Mouse (Mus musculus): Measurements from ENCODE around the gene Hectd4.
A peak's percentile ranks its signal among the peaks of the same experiment; 100 is the strongest.

Gene Hectd4

GRCm38 (mm10) chr5:121232789-121233188 lies 12.8 kb downstream of the Hectd4 start:
- no peak for DNase-seq (ENCODE audit: low read depth, low spot score)

GRCm38 (mm10) chr5:121233726-121234125 lies 13.7 kb downstream of the Hectd4 start:
- no peak for DNase-seq (ENCODE audit: low read depth, low spot score)

- DNase-seq (ENCODE audit: low read depth, low spot score): peak; percentile 71
These were observed 16.2 kb downstream of the Hectd4 start for GRCm38 (mm10) chr5:121236171-121236570.

GRCm38 (mm10) chr5:121238208-121238607 lies 18.2 kb downstream of the Hectd4 start:
- no peak for DNase-seq (ENCODE audit: low read depth, low spot score)

- DNase-seq (ENCODE audit: low read depth, low spot score): no peak
These were observed 19.8 kb downstream of the Hectd4 start for GRCm38 (mm10) chr5:121239846-121240245.

- DNase-seq (ENCODE audit: low read depth, low spot score): no peak
These were observed 21.2 kb downstream of the Hectd4 start for GRCm38 (mm10) chr5:121241182-121241581.

- no peak for DNase-seq (ENCODE audit: low read depth, low spot score)
These were observed 22.2 kb downstream of the Hectd4 start for GRCm38 (mm10) chr5:121242261-121242660.

GRCm38 (mm10) chr5:121242701-121243100 lies 22.7 kb downstream of the Hectd4 start:
- no peak for DNase-seq (ENCODE audit: low read depth, low spot score)

- DNase-seq (ENCODE audit: low read depth, low spot score): no peak
These were observed 23.8 kb downstream of the Hectd4 start for GRCm38 (mm10) chr5:121243676-121244364.

- DNase-seq (ENCODE audit: low read depth, low spot score): no peak
These were observed 24.3 kb downstream of the Hectd4 start for GRCm38 (mm10) chr5:121244365-121244731.

- DNase-seq (ENCODE audit: low read depth, low spot score): no peak
These were observed 25.2 kb downstream of the Hectd4 start for GRCm38 (mm10) chr5:121245201-121245600.

- peak; percentile 23 for DNase-seq (ENCODE audit: low read depth, low spot score)
These were observed 28.9 kb downstream of the Hectd4 start for GRCm38 (mm10) chr5:121248766-121249394.

GRCm38 (mm10) chr5:121249693-121250092 lies 29.7 kb downstream of the Hectd4 start:
- DNase-seq (ENCODE audit: low read depth, low spot score): no peak

GRCm38 (mm10) chr5:121251813-121252212 lies 31.8 kb downstream of the Hectd4 start:
- DNase-seq (ENCODE audit: low read depth, low spot score): no peak

- no peak for DNase-seq (ENCODE audit: low read depth, low spot score)
These were observed 33.9 kb downstream of the Hectd4 start for GRCm38 (mm10) chr5:121253816-121254497.

- DNase-seq (ENCODE audit: low read depth, low spot score): no peak
These were observed 35.0 kb downstream of the Hectd4 start for GRCm38 (mm10) chr5:121254977-121255376.

GRCm38 (mm10) chr5:121261806-121262205 lies 41.8 kb downstream of the Hectd4 start:
- no peak for DNase-seq (ENCODE audit: low read depth, low spot score)

GRCm38 (mm10) chr5:121262415-121262814 lies 42.4 kb downstream of the Hectd4 start:
- DNase-seq (ENCODE audit: low read depth, low spot score): no peak

GRCm38 (mm10) chr5:121264593-121264992 lies 44.6 kb downstream of the Hectd4 start:
- DNase-seq (ENCODE audit: low read depth, low spot score): no peak

GRCm38 (mm10) chr5:121266741-121267382 lies 46.8 kb downstream of the Hectd4 start:
- DNase-seq (ENCODE audit: low read depth, low spot score): no peak

- DNase-seq (ENCODE audit: low read depth, low spot score): no peak
These were observed 51.0 kb downstream of the Hectd4 start for GRCm38 (mm10) chr5:121271046-121271445.

- DNase-seq (ENCODE audit: low read depth, low spot score): no peak
These were observed 56.8 kb downstream of the Hectd4 start for GRCm38 (mm10) chr5:121276808-121277207.

Data from telencephalon, adult 2 months (tissue).